Mouse (Mus musculus) ovary, postnatal 36 days (tissue): ENCODE measurements around the gene Ulk3.
A peak's percentile ranks its signal among the peaks of the same experiment; 100 is the strongest.

Source experiments
- DNase-seq: peaks from one replicate; pipeline ENCODE4 v3.0.0; 2022; ENCODE audit warnings: low spot score, mixed read lengths

The Ulk3 gene

DNA sequence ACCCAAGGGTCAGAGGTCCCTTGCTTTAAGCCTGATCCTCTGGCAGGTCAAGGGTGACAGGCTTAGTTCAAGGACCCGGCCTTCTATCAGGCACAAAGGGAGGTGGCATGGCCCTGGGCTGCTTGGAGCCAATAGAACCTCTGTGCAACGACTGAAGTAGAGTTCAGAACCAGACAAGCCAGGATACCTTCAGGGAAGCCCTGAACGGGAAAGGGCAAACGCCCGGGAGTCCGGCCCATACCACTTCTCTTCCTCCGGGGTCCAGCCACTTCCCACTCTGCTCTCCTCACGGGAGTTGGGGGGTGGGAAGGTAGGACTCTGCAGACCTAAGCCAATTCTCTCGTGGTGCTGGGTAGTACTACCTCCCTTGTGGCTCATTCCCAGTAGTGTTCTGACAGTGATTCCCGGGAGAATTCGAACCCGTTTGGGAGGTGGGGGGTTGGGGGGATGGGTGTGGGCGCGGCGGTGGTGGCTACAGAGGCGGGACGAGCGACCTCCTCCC, 55.2 kb downstream of the Ulk3 start:
- no peak for DNase-seq

DNA sequence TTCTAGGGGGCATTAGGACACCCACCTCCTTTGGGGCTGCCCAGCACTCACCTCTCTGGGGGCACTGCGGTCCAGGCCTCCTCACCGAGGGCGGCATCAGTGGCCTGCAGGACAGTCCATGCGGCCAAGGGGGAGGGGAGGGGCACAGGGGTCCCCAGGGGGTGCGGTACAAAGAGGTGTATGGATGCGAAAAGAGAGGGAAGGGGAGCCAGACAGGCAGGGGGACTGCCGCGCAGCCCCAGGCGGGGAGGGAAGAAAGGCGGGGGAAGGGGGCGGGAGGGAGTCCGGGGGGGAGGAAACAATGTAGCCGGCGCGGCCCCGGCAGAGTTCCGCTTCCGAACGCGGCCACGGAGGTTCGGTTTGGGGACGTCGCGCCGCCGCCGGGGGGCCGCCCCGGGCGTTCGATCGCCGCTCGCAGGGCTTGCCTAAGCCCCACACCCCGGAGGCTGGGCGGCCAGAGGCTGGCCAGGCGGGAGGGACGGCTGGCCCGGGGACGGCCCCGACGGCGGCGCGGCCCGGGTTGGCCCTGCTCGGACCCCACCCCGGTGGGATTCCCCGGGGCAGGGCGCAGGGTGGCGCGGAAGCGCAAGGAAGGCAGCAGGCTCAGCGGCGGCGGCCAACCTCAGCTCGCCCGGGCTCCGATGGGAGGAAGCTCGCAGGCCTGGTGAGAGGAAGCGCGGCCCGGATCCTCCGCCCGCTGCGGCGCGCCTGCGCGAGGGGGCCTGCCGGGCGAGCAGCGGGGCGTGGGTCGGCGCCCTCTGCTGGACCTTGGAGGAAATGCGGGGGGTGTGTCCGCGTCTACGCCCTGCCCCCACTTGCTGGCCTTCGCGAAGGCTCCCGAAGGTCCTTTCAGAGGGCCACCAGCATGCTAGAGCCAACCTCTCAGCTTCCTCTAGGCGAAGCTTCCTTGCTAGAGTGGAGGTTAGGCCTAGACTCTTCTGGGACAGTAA, 56.0 kb downstream of the Ulk3 start:
- DNase-seq: peak; percentile 96
